Mouse (Mus musculus) adrenal gland (tissue): ENCODE data around the gene Ano8.

Experiments used
- intact Hi-C: fragments of 180-260 bp; cut with DNase I; formaldehyde crosslinking; loops from one replicate; pipeline ENCODE4 v1.15.1; 2025

Ano8 gene

DNA sequence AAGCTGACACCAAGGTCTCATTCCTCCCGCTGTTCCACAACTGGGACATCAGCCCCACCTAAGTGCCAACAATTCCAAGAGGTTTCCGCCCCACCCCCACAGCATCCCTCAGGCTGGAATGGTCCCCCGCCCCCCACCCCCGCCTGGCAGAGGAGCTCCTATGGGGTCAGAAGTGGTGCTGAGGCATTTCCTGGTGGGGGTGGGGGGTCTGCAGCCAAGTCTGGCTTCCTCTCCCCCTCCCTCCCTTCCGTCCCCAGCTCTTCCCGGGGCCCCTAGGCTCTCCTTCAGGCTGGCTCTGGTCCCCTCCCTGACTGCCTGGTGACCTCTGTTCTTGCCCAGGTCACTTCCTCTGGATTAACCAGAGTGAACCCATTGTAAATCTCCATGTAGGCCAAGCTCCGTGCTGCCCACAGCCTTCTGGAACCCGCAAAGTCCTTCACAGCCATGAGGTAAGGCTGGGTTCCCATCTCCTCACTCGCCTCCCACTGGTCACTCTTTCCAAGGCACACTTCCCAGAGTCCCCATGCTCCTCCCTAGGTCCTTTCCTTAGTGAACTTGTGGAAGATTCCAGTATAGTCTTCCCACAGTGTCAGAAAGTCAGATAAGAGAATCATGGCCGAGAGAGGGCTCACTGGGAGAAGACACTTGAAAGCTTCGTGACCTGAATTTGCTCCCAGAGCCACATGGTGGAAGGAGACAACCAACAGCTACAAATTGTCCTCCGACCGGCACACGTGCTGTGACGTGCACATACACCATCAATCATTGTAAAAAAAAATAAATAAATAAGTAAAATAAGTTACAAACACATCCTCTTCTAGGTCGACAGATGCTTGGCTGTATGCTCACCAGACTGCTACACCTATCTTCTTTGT, 13.3 kb upstream of the Ano8 start:
- intact Hi-C loops, result no loop called here

DNA sequence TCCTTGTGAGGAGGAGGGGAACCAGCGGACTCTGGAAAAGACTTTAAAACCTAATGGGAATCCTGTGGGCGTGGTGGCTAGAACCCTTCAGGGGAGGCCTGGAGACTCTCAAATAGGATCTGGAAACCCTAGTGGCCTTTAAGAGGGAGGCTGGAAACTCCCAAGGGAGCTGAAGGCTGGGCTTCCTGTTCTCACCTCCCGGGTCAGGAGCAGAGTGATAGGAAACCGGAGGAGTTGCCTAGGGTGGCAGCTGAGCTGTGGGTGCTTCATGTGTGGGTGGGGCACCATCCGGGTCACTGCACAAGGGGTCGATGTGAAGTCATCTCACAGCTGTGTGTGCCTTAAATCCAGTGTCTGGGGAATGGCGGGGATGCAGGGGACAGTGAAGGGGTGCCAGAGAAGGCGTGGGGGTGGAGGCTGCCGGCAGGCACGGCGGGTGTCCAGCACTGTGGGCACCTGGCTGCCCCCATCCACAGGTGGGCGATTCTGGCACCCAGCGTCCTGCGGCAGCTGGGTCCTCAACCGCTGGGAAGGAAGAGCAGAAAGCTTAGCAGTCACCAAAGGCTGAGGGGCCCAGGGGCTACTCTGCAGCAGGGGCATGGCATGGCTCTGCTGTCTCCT, 12.2 kb upstream of the Ano8 start:
- intact Hi-C loops, result no loop called here

DNA sequence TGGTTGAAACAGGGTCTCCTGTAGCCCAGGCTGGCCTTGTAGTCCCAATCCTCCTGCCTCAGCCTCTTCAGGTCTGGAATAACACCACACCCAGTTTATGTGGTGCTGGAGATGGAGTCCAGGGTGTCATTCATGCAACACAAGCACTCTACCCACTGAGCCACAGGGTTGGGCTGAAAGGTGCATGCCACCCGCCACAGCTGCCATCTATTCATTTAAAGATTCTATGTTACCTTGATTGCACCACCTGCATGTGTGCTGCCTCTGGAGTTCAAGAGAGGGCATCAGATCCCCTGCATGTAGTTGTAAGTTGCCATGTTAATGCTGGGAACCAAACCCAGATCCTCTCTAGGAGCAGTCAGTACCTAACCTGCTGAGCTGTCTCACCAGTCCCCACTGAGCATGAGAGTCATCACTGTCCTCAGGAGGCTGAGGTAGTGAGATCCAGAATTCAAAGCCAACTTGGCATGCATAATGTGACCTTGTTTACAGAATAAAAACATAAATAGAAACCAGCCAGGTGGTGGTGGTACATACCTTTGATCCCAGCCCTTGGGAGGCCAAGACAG, 11.4 kb upstream of the Ano8 start:
- intact Hi-C loops, result no loop called here

DNA sequence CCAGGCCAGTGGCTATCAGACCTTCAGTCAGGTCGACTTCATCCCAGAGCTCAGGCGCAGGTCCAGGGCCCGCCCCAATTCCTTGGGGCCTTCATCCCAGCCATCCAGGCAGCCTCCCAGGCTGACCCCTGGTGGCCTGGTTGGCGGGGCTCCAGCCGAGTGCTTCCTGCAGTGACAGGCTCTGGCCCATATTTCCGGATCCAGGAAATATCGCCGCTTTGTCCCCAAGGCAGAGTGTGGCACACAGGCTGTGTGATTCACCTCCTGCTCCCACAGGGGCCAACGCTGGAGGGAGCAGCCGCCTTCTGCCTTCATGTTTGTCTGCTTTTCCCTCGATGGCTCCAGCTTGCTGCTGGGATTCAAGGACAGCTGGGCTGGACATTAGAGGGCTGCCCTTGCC, 10.7 kb upstream of the Ano8 start:
- intact Hi-C loops, result no loop called here

DNA sequence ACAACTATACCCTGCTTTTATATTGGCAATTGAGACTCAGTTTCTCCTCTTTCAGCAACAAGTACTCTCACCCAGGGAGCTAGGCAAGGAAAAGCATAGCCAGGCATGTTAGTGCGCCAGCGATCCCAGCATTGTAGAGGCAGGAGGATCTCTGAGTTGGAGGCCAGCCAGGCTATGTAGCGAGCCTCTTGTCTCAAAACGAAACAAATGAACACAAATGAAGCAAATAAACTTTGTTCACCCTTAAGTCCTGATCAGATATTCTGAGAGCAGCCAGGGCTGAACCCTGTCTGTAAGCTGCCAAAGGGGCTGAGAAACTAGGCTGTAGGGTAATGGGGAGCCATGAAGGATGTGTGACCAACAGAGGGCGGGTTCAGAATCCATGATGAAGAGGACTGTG, 10.0 kb upstream of the Ano8 start:
- intact Hi-C loops, result loop anchor here (2.0 kb wide), 1 partner anchor 25 kb away; no protein-coding TSS in a partner anchor

DNA sequence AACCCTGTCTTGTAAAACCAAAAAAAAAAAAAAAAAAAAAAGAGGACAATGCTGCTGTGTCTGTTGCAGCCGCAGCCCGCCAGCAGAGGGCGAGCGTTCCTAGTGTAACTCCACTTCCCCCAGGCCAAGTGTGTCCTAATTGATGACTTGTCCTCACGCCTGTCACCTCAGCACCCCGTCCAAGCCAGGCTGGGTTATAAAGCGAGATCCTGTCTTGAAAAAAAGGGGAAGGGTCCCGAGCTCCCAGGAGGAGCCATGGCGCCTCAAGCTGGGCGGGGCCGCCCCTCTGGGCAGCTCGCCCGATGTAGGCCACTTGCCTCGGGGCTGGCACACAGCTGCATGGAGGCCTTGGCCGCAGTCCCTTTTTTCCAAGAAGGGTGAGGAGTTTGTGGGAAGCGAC, 9.3 kb upstream of the Ano8 start:
- intact Hi-C loops, result loop anchor here (2.0 kb wide), 1 partner anchor 26 kb away; no protein-coding TSS in a partner anchor

DNA sequence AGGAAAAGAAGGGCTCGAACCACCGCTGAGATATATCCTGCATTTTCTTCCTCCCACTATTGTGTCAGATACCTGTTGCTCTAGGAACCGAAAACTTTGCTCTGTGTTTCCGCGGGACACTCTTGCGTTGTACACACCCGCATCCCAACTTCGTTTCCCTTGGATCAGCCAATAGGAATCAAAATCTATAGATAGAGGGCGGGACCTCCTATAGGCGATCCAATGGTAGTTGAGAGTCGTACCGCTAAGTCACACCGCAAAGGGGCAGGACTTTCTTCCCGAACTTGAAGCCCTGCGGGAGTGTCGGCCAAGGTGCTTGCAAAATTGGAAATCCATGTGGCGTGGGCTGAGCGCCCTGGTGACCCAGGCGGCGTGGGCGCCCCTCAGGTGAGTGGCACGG, 2.7 kb upstream of the Ano8 start:
- intact Hi-C loops, result no loop called here

DNA sequence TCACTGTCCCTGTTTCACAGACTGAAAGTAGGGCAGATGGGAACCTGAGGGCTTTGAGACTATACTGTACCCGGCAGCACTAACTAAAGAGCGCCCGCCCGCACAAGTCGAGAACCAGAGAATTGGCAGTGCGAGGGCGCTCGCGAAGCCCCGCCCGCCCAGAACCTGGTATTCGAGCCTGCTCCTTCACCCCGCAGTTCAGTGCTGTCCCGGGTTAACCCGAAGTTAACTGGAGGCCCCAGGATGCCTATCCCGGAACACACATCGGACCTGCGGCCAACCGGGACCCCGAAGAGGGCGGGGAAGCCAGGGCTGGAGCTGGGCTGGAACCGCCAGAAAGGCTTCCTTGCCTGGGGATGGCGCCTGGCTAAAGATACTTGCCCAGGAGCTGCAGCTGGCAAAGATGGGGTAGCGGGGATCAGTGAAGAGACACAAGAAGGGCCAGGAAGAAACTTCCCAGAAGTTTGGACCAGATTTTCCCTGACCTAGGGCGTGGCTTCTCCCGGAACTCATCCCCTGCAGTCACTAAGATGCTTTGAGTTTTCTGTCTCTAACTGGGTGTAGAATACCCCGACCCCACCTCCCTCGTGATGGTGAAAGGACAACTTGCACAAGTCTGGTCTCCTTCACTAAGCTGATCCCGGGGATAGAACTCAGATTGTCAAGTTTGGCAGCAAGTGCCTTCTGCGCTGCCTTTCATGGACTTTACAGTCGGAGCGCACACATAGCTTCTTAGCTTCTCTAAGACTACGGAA, 2.1 kb upstream of the Ano8 start, which contains the start of gene Gtpbp3:
TSS of gene Gtpbp3 (plus strand) at position 413 of the 755 bp plus-strand sequence.
- intact Hi-C loops, result no loop called here

DNA sequence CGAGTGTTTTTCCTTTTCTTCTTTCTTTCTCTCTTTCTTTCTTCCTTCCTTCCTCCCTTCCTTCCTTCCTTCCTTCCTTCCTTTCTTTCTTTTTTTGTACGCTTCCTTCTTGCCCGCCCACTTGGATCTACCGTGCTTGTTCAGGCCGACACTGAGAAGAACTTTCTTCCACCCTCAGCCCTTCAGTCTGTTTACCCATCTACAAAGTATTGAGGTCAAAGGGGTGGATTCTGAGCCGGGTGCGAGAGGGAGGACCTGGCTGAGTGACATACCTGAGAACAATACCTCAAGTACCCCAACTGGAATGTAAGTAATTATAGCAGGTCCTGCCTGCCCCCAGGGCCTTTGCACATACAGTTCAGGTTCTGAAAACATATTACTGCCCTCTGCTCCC, 370 bp upstream of the Ano8 start:
- intact Hi-C loops, result no loop called here

DNA sequence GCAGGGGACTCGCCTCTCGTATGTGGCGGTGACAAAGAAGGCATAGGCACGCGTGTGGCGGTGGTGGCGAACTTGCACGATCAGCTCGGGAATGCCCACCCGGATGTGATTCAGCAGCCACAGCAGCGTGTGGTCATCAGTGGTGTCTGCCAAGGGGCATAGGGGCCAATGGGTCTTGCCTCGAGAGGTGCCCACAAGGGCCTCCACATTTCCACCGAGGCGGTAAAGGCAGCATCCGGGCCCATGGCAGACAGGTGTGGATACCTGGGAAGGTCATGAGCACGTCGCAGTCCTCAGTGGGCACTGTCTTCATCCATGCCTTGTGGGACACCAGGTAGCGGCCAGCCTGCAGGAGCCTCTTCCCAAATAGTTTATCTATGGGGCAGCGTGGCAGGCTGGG, 1.0 kb downstream of the Ano8 start:
- intact Hi-C loops, result no loop called here

DNA sequence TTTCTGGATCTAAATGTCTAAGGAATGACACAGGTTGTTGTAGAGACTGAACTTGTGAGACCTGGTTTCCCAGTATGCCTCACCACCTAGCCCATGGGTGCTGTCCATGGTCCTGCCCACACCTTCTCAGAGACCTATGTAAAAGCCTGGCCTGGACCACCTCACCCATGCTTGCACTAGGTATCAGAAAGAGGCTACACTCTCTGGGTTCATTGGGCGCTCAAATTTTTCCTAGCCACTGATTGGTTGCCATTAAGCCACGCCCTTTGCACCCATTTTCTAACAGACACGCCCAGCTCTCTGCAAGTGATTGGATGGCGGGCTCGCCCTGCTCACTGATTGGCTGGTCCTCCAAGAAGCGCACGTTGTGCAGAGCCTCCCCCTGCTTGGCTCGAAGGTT, 1.8 kb downstream of the Ano8 start:
- intact Hi-C loops, result no loop called here

DNA sequence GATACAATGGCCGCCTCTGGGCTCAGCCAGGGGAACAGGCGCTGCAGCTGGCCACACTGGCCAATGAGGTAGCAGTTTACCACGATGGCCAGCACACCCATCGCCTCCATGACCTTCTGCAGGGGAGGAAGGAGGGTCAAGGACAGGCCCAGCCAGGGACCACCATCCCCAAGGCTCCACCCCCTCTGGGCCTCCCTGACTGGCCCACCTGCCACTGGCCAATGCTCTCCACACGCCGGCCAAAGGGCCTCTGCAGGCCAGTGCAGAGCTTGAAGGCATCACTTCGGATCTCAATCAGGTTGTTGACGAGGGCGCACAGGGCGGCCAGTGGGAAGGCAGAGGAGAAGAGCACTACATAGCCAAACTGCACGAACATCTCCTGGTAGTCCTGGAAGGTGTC, 6.8 kb downstream of the Ano8 start:
- intact Hi-C loops, result no loop called here

DNA sequence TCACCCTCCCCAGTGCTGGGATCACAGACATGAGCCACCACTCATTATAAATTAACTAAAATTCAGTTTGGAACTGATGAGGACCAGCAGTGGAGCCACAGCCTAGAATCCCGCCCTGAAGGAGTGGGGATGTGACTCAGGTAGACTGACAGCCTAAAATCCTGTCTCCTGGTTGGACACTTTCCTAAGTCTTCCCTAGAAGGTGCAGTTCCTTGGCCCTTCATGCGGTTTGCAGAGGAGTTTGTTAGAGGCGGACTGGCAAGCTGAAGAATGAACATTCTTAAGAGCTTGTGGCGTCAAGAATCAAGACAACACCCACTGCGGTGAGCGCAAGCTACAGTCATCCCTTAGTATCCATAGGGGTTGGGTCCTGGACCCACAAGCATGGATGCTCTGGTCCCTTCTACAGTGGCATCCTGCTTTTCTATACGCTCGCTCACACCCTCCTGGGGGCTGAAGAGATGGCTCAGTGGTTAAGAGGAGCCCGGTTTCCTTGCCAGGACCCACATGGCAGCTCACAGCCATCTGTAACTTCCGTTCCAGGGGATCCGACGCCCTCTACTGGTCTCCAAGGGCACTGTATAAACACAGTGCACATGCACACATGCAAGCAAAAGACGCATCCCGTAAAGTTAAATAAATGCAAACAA, 8.4 kb downstream of the Ano8 start:
- intact Hi-C loops, result no loop called here

DNA sequence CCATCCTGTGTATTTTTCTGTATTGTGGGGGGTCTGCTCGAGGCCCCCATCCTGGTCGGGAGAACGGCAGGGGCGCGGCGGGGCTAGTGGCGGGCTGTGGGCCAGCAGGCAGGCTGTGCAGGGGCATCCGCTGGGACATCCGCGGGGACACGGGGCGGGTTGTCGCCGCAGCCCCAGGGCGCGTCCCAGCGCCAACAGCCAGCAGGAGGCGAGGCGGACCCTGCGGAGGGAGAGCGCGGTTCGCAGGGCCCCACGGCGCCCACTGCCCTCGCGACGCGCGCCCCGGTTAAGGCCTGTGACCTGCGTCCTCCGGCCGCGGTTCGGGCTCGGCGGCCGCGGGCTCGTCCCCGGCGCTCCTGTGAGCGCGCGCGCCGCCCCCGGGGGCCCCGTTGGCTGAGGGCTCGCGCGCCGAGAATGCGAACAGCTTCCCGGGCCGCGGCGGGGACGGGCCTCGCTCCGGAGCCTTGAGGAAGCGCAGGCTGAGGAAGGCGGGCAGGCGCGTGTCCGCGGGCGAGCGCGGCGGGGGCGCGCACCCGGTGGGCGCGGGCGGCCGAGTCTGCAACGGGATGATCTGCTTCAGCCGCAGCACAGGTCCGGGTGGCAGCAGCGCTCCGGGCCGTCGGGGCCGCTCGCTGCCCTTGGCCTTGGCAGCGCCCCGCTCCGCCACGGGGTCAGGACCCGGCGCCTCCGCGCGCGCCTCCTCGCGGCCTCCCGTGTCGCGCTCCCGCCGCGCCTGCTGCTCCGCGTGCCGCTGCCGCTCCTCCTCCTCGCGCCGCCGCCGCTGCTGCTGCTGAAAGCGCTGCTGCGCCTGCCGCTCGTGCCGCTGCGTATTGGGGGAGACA, 9.4 kb downstream of the Ano8 start:
- intact Hi-C loops, result no loop called here

DNA sequence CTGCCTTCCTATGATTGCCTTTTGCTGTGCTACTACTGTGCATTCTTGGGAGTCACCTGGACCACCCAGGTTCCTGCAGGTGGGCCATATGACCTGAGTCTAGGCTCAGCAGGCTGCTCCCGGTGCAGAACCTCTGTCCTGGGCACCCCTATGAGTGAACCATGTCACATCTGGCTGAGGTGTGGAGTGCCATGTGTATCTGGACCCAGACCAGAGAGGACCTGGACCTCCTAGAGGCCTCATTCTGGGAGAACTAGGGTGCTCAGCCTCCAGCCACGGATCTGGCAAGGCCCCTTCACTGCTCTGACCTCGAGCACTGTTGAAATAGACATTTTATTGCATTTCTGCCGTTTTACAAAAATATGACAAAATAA, 10.1 kb downstream of the Ano8 start:
- intact Hi-C loops, result no loop called here

DNA sequence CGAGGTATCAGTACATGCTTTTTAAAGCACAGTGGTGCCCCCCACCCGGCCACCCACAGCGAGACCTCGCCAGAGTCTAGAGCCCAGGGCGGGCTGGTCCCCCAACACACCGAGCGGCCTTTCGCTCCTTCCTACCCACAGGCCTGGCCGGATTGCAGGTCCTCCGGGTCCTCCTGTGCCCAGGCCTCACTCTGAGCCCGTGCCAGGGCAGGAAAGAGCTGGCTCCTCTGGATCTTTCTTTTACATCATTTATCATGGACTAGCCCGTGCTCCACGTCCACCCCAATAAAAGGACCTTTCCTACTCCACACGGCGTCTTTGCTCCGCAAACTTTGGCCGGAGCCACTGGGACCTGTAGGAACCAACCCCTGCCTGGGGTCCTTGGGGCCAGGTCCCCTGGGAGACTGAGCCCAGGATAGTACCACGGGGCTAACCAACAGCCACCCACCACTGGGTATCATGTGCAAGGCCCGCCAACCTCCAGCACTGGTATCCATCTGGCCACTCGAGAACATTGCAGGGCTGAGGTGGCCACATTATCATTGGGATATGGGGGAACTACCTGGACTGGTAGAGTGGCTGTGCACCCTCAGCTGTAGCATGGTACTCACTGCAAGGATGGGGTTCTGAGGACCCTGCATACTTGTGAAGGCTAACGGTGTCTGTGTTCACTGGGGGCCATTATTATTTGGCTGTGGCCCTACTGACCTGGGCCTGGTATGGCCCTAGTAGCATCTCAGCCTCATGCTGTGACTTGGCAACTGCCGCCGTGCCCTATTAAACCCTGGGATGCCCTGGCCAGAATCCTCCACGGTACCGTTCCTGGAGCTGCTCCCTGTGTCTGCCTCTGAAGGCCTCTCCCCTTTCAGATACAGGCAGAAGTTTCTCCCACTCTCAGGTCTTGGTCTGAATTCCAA, 10.7 kb downstream of the Ano8 start:
- intact Hi-C loops, result no loop called here

DNA sequence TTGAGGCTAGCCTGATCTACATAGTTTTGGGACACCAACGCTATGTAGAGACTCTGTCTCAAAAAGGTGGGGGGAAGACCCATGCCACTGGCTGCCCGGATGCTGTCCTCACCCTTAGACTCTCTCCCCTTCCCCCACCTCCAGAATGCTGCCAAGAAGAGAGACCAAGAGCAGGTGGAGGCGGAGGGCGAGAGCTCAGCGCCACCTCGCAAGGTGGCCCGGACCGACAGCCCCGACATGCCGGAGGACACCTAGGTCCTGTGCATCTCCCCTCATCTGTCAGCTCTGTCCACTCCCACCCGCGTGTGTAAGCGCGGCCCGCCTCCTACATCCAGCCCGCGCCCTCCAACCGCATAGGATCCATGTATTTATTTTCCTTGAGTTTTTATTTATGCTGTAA, 11.4 kb downstream of the Ano8 start:
- intact Hi-C loops, result no loop called here

DNA sequence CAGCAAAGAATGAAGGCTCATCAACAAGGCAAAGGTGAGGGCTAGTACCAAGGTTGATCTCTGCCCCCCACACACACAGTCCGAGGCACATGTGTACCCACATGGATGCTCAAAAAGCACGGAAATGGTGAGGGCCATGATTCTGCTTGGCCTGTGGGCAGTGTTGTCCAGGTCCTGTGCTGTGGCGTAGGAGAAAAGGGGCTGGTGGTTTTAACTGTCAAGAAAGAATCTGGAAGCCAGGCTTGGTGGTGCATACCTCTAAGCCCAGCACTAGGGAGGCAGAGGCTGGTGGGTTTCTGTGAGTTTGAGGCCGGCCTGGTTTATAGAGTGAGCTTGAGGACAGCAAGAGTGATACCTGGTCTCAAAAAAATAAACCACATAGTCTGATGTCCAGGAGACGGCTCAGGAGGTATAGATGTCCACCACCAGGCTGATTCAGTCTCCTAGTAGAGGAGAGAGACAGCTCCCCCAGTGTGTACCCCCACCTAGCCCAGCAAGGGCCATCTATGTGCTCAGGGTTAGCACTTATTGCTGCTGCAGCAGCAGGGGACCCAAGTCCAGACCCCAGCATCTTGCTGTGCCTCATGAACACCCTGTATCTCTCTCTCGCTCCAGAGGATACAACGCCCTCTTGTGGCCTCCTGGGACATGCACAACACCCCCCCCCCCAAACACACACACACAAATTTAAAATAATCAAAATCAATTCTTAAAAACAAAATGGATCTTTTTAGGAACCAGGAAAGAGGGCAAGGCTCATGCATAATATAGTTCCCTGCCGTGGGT, 13.0 kb downstream of the Ano8 start:
- intact Hi-C loops, result no loop called here

DNA sequence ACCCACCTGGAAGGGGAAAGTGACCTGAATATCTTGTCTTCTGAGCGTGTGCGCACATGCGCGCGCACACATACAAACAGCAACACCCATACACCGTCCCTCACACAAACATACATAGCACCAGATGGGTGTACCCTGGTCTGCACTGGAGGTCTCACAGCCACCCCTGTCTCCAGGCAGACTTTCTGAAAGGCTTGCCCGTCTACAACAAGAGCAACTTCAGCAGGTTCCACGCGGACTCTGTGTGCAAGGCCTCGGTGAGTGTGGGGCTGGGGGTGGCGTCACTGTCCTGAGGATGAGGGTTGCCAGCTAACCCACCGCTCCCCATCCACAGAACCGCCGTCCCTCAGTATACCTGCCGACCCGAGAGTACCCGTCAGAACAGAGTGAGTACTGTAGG, 13.9 kb downstream of the Ano8 start:
- intact Hi-C loops, result no loop called here
